Mouse (Mus musculus): ENCODE measurements around the gene B2m.
"Not testable (repeated sequence)": the region's sequence is repeated elsewhere in the genome, so short reads cannot be mapped to it uniquely, and the experiment has no call there.

The B2m gene

DNA sequence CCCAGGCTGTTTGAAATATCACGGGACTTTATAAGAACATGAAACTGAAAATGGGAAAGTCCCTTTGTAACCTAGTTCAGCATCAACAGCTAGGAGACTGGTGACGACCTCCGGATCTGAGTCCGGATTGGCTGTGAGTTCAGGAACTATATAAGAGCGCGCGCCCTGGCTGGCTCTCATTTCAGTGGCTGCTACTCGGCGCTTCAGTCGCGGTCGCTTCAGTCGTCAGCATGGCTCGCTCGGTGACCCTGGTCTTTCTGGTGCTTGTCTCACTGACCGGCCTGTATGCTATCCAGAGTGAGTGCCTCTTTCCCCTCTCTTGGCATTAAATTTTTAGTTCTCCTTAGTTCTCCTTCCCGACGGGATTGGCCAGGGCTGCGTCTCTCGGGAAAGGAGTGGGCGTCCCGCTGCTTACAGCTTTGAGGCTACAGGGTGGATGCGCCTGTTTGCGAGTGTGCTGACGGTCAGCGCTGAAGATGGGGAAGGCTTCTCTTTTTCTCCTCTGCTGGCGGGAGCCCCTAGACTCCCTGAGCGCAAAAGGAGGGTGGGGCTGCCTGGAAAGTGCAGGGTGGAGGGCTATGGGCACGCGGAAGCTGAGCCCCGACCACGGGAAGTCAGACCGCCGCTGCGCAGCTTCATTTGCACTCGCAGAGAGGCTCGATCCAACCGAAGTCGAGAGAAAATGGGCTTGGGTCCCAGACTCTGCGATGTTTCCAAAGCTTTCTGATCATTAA lies at the start of gene B2m:
Gene B2m (plus strand): TSS at position 179 of the 734 bp plus-strand sequence.
- peak; percentile 98 for DNase-seq (ENCODE audit: low read depth, low spot score)

DNA sequence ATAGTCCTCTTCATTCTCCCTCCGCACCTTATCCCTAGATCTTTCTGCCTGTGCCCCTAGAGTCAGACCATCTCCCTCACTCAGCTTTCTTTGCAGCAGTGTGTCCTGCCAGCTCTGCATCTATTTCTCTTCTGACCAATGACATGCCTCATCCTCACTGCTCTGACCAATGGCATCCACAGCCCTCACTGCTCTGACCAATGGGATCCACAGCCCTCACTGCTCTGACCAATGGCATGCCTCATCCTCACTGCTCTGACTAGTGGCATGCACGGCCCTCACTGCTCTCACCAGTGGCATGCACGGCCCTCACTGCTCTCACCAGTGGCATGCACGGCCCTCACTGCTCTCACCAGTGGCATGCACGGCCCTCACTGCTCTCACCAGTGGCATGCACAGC lies 49.8 kb upstream of the B2m start:
- not testable (repeated sequence) for DNase-seq (ENCODE audit: low read depth, low spot score)

GRCm38 (mm10) chr2:122102070-122102469 lies 45.4 kb upstream of the B2m start:
- DNase-seq (ENCODE audit: low read depth, low spot score), result peak; percentile 43

GRCm38 (mm10) chr2:122108101-122108500 lies 39.4 kb upstream of the B2m start:
- no peak for DNase-seq (ENCODE audit: low read depth, low spot score)

GRCm38 (mm10) chr2:122109714-122110113 lies 37.8 kb upstream of the B2m start:
- DNase-seq (ENCODE audit: low read depth, low spot score), result no peak

GRCm38 (mm10) chr2:122116888-122117287 lies 30.6 kb upstream of the B2m start:
- DNase-seq (ENCODE audit: low read depth, low spot score), result no peak

- peak; percentile 98 for DNase-seq (ENCODE audit: low read depth, low spot score)
These were observed 29.2 kb upstream of the B2m start, which contains the start of gene Spg11 for GRCm38 (mm10) chr2:122117961-122118958. TSS of gene Spg11 (minus strand) at chr2:122118386.

GRCm38 (mm10) chr2:122125680-122126572 lies 21.6 kb upstream of the B2m start:
- peak; percentile 18 for DNase-seq (ENCODE audit: low read depth, low spot score)

DNA sequence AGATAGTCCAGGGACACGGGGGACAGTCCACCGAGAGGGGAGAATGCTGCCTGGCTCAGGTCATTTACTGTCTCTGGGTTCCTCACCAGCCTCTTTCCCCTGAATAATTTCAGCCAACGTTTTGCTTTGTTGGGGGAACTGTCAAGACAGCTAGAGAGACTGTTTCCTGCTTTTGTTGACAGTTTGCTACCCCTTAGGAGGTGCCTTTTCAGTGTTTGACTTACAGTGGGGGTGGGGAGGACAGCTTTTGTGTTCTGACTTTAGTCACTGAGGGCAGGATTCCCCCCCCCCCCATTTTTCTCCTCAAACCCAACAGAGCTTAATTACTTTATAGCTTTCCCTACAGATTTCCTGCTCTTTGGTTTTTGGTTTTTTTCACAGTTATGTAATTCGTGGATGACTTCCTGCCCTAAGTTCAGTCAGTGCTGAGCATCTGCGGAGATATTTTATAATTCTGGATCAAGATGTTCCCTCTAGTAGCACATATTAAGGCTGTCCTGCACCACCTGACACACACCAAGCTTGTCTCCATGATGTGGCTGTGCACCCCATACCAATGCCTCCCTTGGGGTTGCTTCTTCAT lies 20.6 kb upstream of the B2m start:
- DNase-seq (ENCODE audit: low read depth, low spot score), result peak; percentile 24

- DNase-seq (ENCODE audit: low read depth, low spot score), result no peak
These were observed 19.9 kb upstream of the B2m start for GRCm38 (mm10) chr2:122127635-122128034.

DNA sequence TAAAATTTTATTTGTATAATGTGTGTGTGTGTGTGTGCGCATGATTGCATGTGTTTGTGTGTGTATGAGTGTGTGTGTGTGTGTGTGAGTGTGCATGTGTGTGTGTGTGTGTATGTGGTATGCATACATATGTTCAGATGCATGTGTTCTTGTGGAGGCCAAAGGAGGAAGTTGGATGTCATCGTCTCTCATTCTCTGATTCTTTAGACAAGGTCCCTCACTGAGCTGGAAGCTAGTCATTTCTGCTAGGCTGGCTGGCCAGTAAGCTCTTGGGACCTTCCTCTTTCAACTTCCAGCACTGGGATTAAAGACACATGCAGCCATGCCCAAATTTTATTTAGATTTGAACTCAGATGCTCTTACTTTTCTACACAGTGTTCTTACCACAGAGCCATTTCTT lies 15.4 kb upstream of the B2m start:
- DNase-seq (ENCODE audit: low read depth, low spot score), result no peak

- DNase-seq (ENCODE audit: low read depth, low spot score), result no peak
These were observed 14.9 kb upstream of the B2m start for GRCm38 (mm10) chr2:122132618-122133017.

- no peak for DNase-seq (ENCODE audit: low read depth, low spot score)
These were observed 9.5 kb upstream of the B2m start for GRCm38 (mm10) chr2:122137839-122138465.

DNA sequence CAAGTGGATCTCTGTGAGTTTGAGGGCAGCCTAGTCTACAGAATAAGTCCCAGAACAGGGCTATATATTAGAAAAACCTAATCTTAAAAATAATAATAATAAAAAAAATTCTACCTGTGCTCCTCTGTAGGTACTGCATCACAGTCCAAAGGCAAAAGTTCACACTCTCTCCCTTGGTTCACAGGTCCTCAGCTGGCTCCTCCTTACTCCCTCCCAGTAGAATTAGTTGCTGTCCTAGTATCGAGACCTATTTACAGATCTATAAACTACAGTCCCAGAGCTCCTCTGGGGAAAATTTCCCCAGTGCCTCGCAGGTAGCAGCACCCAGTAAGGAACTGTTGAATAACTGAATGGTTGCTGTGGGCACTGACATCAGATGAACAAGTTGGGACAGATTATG lies 6.7 kb upstream of the B2m start:
- DNase-seq (ENCODE audit: low read depth, low spot score), result no peak

DNA sequence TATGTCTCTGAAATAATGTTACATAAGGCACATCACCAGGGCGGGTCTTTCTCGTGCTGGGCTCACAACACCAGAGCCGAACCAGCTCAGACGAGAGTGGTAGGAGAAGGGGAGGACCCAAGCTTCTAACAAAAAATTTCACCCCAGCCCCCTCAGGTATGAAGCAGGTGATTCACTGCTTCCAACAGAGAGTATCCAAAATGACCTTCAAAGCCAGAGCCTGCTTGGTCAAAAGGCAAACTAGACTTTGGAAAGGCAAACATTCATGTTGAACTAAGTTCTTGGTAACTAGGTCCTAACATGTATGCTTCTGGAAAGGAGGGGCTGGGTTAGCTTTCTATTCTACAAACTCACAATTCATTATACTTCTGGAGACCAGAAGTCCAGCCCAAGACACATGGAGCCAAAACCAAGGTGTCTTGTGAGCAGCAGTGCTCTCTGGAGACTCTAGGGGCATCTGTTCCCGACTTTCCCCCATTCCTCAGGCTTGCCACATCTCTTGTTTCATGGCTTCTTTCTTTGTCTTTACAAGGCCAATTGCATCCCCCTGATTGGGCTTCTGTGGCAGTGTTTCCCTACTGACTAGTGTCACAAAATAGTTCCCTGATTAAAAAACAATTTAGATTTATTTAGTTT lies 6.0 kb upstream of the B2m start:
- no peak for DNase-seq (ENCODE audit: low read depth, low spot score)

DNA sequence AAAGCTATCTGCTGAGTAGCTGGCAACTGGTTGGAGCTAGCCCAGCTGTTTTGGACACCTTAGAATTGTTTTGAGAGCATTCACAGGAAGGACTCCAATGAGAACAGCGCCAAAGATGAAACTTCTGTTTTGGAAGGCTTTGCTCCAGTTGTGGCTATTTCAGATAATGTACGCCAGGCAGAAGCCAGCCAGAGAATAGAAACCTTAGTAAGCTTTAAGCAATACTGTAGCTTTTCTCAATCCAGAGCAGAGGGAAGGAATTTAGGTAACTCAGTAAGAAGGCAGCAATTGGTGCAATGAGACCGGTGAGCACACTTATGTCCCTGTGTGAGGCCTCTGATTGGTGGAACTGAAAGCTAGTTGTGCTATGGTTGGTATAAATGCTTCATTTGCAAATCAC lies 4.4 kb upstream of the B2m start:
- no peak for DNase-seq (ENCODE audit: low read depth, low spot score)

- DNase-seq (ENCODE audit: low read depth, low spot score), result peak; percentile 68
These were observed 1.7 kb upstream of the B2m start for GRCm38 (mm10) chr2:122145756-122146155.

DNA sequence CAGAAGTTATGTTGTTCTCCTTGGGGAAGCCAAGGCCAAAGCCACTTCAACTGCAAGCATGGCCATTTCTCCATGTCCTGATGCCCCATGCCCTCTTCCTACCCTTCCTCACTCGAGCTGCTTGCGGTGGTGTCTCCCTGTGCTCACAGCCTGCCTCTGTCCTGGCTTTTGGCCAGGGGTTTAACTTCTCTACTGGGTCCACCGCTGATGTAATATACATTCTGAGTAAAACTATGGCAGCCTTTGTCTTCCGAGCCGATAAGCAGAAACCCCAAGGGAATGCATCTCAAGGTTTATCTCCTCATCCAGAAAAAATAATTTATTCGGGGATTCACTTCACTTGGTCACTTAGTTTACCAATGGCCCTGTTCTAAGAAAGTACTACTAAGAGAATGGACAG lies 799 bp upstream of the B2m start:
- peak; percentile 38 for DNase-seq (ENCODE audit: low read depth, low spot score)

DNA sequence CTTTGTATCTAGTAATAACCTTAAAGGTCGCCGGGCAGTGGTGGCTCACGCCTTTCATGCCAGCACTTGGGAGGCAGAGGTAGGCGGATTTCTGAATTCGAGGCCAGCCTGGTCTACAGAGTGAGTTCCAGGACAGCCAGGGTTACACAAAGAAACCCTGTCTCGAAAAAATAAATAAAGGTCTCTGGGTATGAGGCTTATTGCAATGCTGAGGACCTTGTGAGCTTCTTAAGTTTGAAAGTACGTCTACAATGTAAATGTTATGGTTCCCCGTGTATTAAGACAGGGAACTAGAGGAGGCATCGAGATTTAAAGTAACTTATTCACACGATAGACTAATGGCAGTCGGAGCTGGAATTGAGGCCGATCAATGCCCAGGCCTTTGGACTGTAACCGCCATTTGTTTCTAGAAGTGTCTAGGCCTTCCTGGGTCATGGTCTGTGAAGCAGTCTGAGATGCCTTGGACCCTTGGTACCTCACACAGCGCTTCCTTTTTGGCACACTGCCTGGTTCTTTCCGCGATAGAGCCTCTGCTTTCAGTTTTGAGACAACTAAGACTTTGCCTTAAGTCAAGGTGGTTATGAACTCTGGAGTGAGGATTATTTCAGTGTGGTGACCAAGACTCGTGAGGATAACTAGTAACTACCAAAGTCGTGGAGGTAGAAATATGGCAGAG lies 894 bp downstream of the B2m start:
- DNase-seq (ENCODE audit: low read depth, low spot score), result peak; percentile 87

DNA sequence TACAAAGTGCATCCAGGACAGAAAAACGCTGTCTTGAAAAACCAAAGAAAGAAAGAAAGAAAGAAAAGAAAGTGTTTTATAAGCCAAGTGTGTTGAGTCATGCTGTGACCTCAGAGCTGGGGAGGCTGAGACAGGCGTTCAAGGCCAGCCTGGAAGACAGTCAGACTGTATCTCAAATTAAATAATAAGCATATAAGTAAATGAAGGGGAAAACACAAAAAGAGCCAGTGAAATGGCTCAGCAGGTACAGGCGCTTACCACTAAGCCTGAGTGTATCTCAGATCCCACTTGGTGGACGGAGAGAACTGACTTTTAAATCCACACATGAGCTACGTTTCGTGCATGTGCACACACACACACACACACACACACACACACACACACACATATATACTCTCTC lies 1.8 kb downstream of the B2m start:
- DNase-seq (ENCODE audit: low read depth, low spot score), result peak; percentile 50

All from CD4-positive helper T cell, adult 2 months (primary cell).